Mouse (Mus musculus) ES-E14 (cell line): ENCODE measurements around the gene Btbd11.

Experiments
- CHD2 ChIP-seq: IDR thresholded peaks from 2 replicates; pipeline ENCODE4 v1.6.1; 2014; ENCODE audit warnings: mild to moderate bottlenecking, low read depth, low read length, inconsistent platforms
- HCFC1 ChIP-seq: IDR thresholded peaks from 2 replicates; pipeline ENCODE4 v1.6.1; 2012; ENCODE audit warnings: low read length, inconsistent platforms, borderline replicate concordance; ENCODE audit not compliant: insufficient read depth
- ZC3H11A ChIP-seq: IDR thresholded peaks from 2 replicates; pipeline ENCODE4 v1.6.1; 2012; ENCODE audit warnings: low read depth, mild to moderate bottlenecking, inconsistent platforms, low read length, borderline replicate concordance
- ZNF384 ChIP-seq: IDR thresholded peaks from 2 replicates; pipeline ENCODE4 v1.6.1; 2012; ENCODE audit warnings: low read depth, low read length, inconsistent platforms

DNA sequence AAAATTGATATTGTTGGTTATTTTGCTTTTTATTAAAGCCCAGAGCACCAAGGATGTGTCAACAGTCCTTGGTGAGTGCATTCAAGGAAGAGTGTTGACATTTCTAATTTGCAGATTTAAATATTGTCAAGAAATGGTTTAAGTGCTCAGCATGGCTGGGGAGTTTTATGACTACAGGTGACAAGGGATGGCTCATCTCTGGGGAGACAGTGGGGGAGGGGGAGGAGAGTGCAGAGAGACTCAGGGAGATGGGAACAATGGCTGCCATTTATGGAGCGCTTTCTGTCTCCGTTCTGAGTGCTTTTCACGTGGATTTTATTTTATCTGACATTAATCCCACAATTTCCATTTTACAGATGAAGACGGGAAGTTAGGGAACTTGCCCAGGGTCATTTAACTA, 81.9 kb downstream of the Btbd11 start:
- TF ChIP-seq ZC3H11A (no peak), HCFC1 (no peak), ZNF384 (no peak), CHD2 (no peak)
